Mouse (Mus musculus): ENCODE results near the gene Slc25a27. TPM values are rescaled to one million over a fixed set of nuclear protein-coding genes. Genes with fewer than 3 reads are reported as not detected.

Gene Slc25a27
- polyA plus RNA-seq, 1 experiment from 2014 or later = 6.0 TPM

- WGBS = 45% methylated on average over 14 of the region's 14 CpGs
These were observed 32.1 kb upstream of the Slc25a27 start for GRCm38 (mm10) chr17:43698997-43699649.

GRCm38 (mm10) chr17:43689591-43689990 lies 22.6 kb upstream of the Slc25a27 start:
- ATAC-seq (replicated peaks; ENCODE audit: low FRiP score) (no peak), DNase-seq (ENCODE audit: low spot score) (no peak)
- Histone ChIP-seq H3K27me3 (replicated peaks; ENCODE audit: control insufficient read depth, insufficient read depth, low read length) (no peaks in the 10 kb centered on the region), H3K4me1 (replicated peaks; ENCODE audit: control insufficient read depth, insufficient read depth, low read length) (no peaks in the 10 kb centered on the region), H3K4me3 (ENCODE audit: low read depth, low read length) (no peak overlapping the region), H3K36me3 (ENCODE audit: control insufficient read depth, insufficient read depth, low read length) (0 out of 2 replicates have a peak, but pooled peaks cover 2% of the 10 kb centered on the region), H3K9ac (ENCODE audit: low read depth, low read length) (no peak overlapping the region), H3K4me2 (no peak overlapping the region), H3K27ac (ENCODE audit: low read depth, low read length) (no peak overlapping the region), H3K9me3 (ENCODE audit: control insufficient read depth, low read length) (no peaks in the 10 kb centered on the region)
- 68% methylated on average over 9 of the region's 9 CpGs for WGBS

More at GRCm38 (mm10) chr17:43698997-43699649, 32.1 kb upstream of the Slc25a27 start:
- H3K27ac ChIP-seq (ENCODE audit: low read depth, low read length) = no peak overlapping the region
- H3K4me2 ChIP-seq = no peak overlapping the region
- no peak overlapping the region for H3K4me3 ChIP-seq (ENCODE audit: low read depth, low read length)
- no peaks in the 10 kb centered on the region for H3K9me3 ChIP-seq (ENCODE audit: control insufficient read depth, low read length)
- 0 out of 2 replicates have a peak, but pooled peaks cover 2% of the 10 kb centered on the region for H3K36me3 ChIP-seq (ENCODE audit: control insufficient read depth, insufficient read depth, low read length)
- DNase-seq (ENCODE audit: low spot score) (peak; percentile 61), ATAC-seq (replicated peaks; ENCODE audit: low FRiP score) (peak; percentile 39; the same call in 1 of the 2 replicates)
- H3K27me3 ChIP-seq (replicated peaks; ENCODE audit: control insufficient read depth, insufficient read depth, low read length) = no peaks in the 10 kb centered on the region
- H3K4me1 ChIP-seq (replicated peaks; ENCODE audit: control insufficient read depth, insufficient read depth, low read length) = no peaks in the 10 kb centered on the region
- no peak overlapping the region for H3K9ac ChIP-seq (ENCODE audit: low read depth, low read length)

GRCm38 (mm10) chr17:43684638-43685037 lies 17.6 kb upstream of the Slc25a27 start:
- no peak for ATAC-seq (replicated peaks; ENCODE audit: low FRiP score)
- Histone ChIP-seq H3K27me3 (replicated peaks; ENCODE audit: control insufficient read depth, insufficient read depth, low read length) (no peaks in the 10 kb centered on the region), H3K9ac (ENCODE audit: low read depth, low read length) (no peak overlapping the region), H3K9me3 (ENCODE audit: control insufficient read depth, low read length) (no peaks in the 10 kb centered on the region), H3K4me3 (ENCODE audit: low read depth, low read length) (no peak overlapping the region), H3K4me1 (replicated peaks; ENCODE audit: control insufficient read depth, insufficient read depth, low read length) (no peaks in the 10 kb centered on the region), H3K4me2 (no peak overlapping the region), H3K27ac (ENCODE audit: low read depth, low read length) (no peak overlapping the region), H3K36me3 (ENCODE audit: control insufficient read depth, insufficient read depth, low read length) (no peaks in the 10 kb centered on the region)
- no peak for DNase-seq (ENCODE audit: low spot score)
- 85% methylated on average over 5 of the region's 5 CpGs for WGBS

GRCm38 (mm10) chr17:43684086-43684485 lies 17.1 kb upstream of the Slc25a27 start:
- Histone ChIP-seq H3K4me2 (no peak overlapping the region), H3K4me1 (replicated peaks; ENCODE audit: control insufficient read depth, insufficient read depth, low read length) (no peaks in the 10 kb centered on the region), H3K9me3 (ENCODE audit: control insufficient read depth, low read length) (no peaks in the 10 kb centered on the region), H3K36me3 (ENCODE audit: control insufficient read depth, insufficient read depth, low read length) (no peaks in the 10 kb centered on the region), H3K9ac (ENCODE audit: low read depth, low read length) (no peak overlapping the region), H3K27me3 (replicated peaks; ENCODE audit: control insufficient read depth, insufficient read depth, low read length) (no peaks in the 10 kb centered on the region), H3K4me3 (ENCODE audit: low read depth, low read length) (no peak overlapping the region), H3K27ac (ENCODE audit: low read depth, low read length) (no peak overlapping the region)
- ATAC-seq (replicated peaks; ENCODE audit: low FRiP score) = no peak
- 78% methylated on average over 7 of the region's 7 CpGs for WGBS
- no peak for DNase-seq (ENCODE audit: low spot score)

- Histone ChIP-seq H3K27ac (ENCODE audit: low read depth, low read length) (no peak overlapping the region), H3K36me3 (ENCODE audit: control insufficient read depth, insufficient read depth, low read length) (no peaks in the 10 kb centered on the region), H3K9ac (ENCODE audit: low read depth, low read length) (no peak overlapping the region), H3K4me1 (replicated peaks; ENCODE audit: control insufficient read depth, insufficient read depth, low read length) (no peaks in the 10 kb centered on the region), H3K4me2 (no peak overlapping the region), H3K27me3 (replicated peaks; ENCODE audit: control insufficient read depth, insufficient read depth, low read length) (no peaks in the 10 kb centered on the region), H3K4me3 (ENCODE audit: low read depth, low read length) (no peak overlapping the region), H3K9me3 (ENCODE audit: control insufficient read depth, low read length) (no peaks in the 10 kb centered on the region)
- ATAC-seq (replicated peaks; ENCODE audit: low FRiP score) = no peak
- WGBS = 75% methylated on average over 1 of the region's 1 CpGs
- no peak for DNase-seq (ENCODE audit: low spot score)
These were observed 10.3 kb upstream of the Slc25a27 start for GRCm38 (mm10) chr17:43677317-43677716.

DNA sequence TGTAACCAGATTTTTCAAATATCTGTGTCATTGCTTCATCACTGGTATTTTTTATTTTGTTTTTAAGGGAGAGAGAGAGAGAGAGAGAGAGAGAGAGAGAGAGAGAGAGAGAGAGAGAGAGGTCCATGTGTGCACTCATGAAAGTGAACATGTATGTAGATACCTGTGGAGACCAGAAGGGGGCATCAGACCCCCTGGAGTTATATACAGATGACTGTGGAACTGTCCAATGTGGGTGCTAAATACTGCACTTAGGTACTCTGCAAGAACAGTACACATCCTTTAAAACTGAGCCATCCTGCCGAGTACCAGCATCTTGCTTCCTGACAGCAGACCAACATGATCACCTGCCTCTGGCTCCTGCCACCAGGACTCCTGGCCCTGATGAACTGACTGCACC lies 9.2 kb upstream of the Slc25a27 start:
- no peaks in the 10 kb centered on the region for H3K36me3 ChIP-seq (ENCODE audit: control insufficient read depth, insufficient read depth, low read length)
- H3K9me3 ChIP-seq (ENCODE audit: control insufficient read depth, low read length) = no peaks in the 10 kb centered on the region
- no peaks in the 10 kb centered on the region for H3K27me3 ChIP-seq (replicated peaks; ENCODE audit: control insufficient read depth, insufficient read depth, low read length)
- H3K4me1 ChIP-seq (replicated peaks; ENCODE audit: control insufficient read depth, insufficient read depth, low read length) = no peaks in the 10 kb centered on the region
- 76% methylated on average over 1 of the region's 1 CpGs for WGBS
- no peak overlapping the region for H3K4me2 ChIP-seq
- no peak overlapping the region for H3K9ac ChIP-seq (ENCODE audit: low read depth, low read length)
- no peak overlapping the region for H3K27ac ChIP-seq (ENCODE audit: low read depth, low read length)
- ATAC-seq (replicated peaks; ENCODE audit: low FRiP score) (no peak), DNase-seq (ENCODE audit: low spot score) (no peak)
- H3K4me3 ChIP-seq (ENCODE audit: low read depth, low read length) = no peak overlapping the region

- H3K4me3 ChIP-seq (ENCODE audit: low read depth, low read length) = no peak overlapping the region
- no peaks in the 10 kb centered on the region for H3K4me1 ChIP-seq (replicated peaks; ENCODE audit: control insufficient read depth, insufficient read depth, low read length)
- DNase-seq (ENCODE audit: low spot score) = no peak
- WGBS = 59% methylated on average over 1 of the region's 1 CpGs
- no peak overlapping the region for H3K9ac ChIP-seq (ENCODE audit: low read depth, low read length)
- no peaks in the 10 kb centered on the region for H3K36me3 ChIP-seq (ENCODE audit: control insufficient read depth, insufficient read depth, low read length)
- no peak overlapping the region for H3K27ac ChIP-seq (ENCODE audit: low read depth, low read length)
- H3K4me2 ChIP-seq = no peak overlapping the region
- H3K9me3 ChIP-seq (ENCODE audit: control insufficient read depth, low read length) = no peaks in the 10 kb centered on the region
- no peaks in the 10 kb centered on the region for H3K27me3 ChIP-seq (replicated peaks; ENCODE audit: control insufficient read depth, insufficient read depth, low read length)
- ATAC-seq (replicated peaks; ENCODE audit: low FRiP score) = no peak
These were observed 8.2 kb upstream of the Slc25a27 start for GRCm38 (mm10) chr17:43675228-43675627.

DNA sequence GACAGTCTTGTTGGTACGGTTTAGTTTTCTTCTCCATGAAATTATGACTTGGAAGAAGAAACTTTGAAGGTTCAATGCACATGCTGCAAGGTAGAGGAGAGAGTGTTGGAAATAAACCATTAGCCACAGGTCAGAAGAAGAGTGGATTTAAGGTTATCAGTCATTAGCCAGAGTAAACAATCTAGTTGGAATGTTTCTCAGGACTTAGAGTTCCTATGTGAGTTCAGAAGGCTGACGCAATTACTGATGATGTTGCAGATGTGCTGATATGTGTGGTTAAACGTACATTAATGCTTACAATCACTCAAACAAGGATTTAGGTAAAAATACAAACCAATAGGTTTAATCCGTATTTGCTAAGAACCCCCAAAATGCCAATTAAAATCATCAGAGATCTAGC lies 4.9 kb upstream of the Slc25a27 start:
- H3K9ac ChIP-seq (ENCODE audit: low read depth, low read length) = no peak overlapping the region
- WGBS = 56% methylated on average over 4 of the region's 4 CpGs
- H3K36me3 ChIP-seq (ENCODE audit: control insufficient read depth, insufficient read depth, low read length) = no peaks in the 10 kb centered on the region
- no peaks in the 10 kb centered on the region for H3K4me1 ChIP-seq (replicated peaks; ENCODE audit: control insufficient read depth, insufficient read depth, low read length)
- no peak for DNase-seq (ENCODE audit: low spot score)
- no peaks in the 10 kb centered on the region for H3K9me3 ChIP-seq (ENCODE audit: control insufficient read depth, low read length)
- no peak overlapping the region for H3K4me2 ChIP-seq
- no peak for ATAC-seq (replicated peaks; ENCODE audit: low FRiP score)
- no peaks in the 10 kb centered on the region; the same call in 1 of the 2 replicates for H3K27me3 ChIP-seq (replicated peaks; ENCODE audit: control insufficient read depth, insufficient read depth, low read length)
- H3K4me3 ChIP-seq (ENCODE audit: low read depth, low read length) = no peak overlapping the region
- no peak overlapping the region for H3K27ac ChIP-seq (ENCODE audit: low read depth, low read length)

- H3K4me3 ChIP-seq (ENCODE audit: low read depth, low read length) = no peak overlapping the region
- no peak for DNase-seq (ENCODE audit: low spot score)
- WGBS = 79% methylated on average over 6 of the region's 6 CpGs
- H3K4me2 ChIP-seq = no peak overlapping the region
- no peak overlapping the region for H3K27ac ChIP-seq (ENCODE audit: low read depth, low read length)
- H3K36me3 ChIP-seq (ENCODE audit: control insufficient read depth, insufficient read depth, low read length) = no peaks in the 10 kb centered on the region
- H3K9me3 ChIP-seq (ENCODE audit: control insufficient read depth, low read length) = no peaks in the 10 kb centered on the region
- no peaks in the 10 kb centered on the region; the same call in 1 of the 2 replicates for H3K27me3 ChIP-seq (replicated peaks; ENCODE audit: control insufficient read depth, insufficient read depth, low read length)
- no peak overlapping the region for H3K9ac ChIP-seq (ENCODE audit: low read depth, low read length)
- ATAC-seq (replicated peaks; ENCODE audit: low FRiP score) = no peak
- 0 out of 2 replicates have a peak, but pooled peaks cover 4% of the 10 kb centered on the region for H3K4me1 ChIP-seq (replicated peaks; ENCODE audit: control insufficient read depth, insufficient read depth, low read length)
These were observed 2.2 kb upstream of the Slc25a27 start for GRCm38 (mm10) chr17:43669145-43669695.

Measured in liver, embryonic 11.5 days (tissue).